Mouse (Mus musculus) lung, postnatal 0 days (tissue): ENCODE measurements around the gene Gm42372.

Source experiments
- CTCF ChIP-seq: IDR thresholded peaks from 2 replicates; pipeline ENCODE4 v1.5.1; 2016; ENCODE audit warnings: antibody characterized with exemption, mild to moderate bottlenecking
- EP300 ChIP-seq: IDR thresholded peaks from 2 replicates; pipeline ENCODE4 v1.6.1; 2016; ENCODE audit warnings: antibody characterized with exemption, mild to moderate bottlenecking, control low read depth

DNA sequence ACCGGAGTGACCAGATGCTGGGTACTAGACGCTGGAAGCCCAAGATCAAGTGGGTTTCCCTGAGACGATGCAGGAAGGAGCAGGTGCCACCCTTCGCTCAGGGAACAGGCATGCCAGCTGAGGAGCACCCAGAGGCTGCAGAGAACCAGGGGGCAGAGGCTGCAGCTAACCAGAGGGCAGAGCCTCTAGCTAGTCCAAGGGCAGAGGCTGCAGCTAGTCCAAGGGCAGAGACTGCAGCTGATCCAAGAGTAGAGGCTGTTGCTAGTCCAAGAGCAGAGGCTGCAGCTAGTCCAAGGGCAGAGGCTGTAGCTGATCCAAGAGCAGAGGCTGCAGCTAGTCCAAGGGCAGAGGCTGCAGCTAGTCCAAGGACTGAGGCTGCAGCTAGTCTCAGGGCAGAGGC lies 12.5 kb downstream of the Gm42372 start:
- TF ChIP-seq CTCF (no peak), EP300 (no peak)
